Mouse (Mus musculus): Measurements from ENCODE around the gene S100a8.

GRCm38 (mm10) chr3:90644220-90644619 lies 24.6 kb upstream of the S100a8 start:
- TF ChIP-seq POLR2A (IDR thresholded peaks at IDR 0.05; ENCODE audit: extremely low read depth, insufficient read depth, low read length) = no peak
- peak; percentile 80 for TF ChIP-seq CTCF (IDR thresholded peaks at IDR 0.05; ENCODE audit: low read depth, low read length)
